Mouse (Mus musculus) erythroblast, embryonic 14.5 days (primary cell): ENCODE data around the gene Cep68.
"Not testable (repeated sequence)": the region's sequence is repeated elsewhere in the genome, so short reads cannot be mapped to it uniquely, and the experiment has no call there.

Source experiments
- GATA1 ChIP-seq: IDR thresholded peaks from 2 replicates; pipeline ENCODE4 v1.6.1; 2012; ENCODE audit warnings: low read length, inconsistent platforms, mixed read lengths
- TAL1 ChIP-seq: IDR thresholded peaks from 3 replicates; pipeline ENCODE4 v1.6.1; 2012; ENCODE audit warnings: low read length, inconsistent platforms, mixed read lengths

DNA sequence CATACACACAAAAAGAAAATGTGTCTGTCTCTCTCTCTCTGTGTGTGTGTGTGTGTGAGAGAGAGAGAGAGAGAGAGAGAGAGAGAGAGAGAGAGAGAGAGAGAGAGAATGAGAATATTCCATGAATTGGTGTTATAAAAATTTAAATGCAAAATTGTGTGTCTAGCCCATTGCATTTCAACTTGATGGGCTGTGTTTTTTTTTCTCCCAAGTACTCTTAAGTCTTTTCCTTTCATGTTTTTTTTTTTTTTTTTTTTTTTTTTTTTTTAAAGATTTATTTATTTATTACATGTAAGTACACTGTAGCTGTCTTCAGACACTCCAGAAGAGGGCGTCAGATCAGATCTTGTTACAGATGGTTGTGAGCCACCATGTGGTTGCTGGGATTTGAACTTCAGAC is 27.6 kb downstream of the Cep68 start:
- TF ChIP-seq TAL1, GATA1: not testable (repeated sequence)
